Comparison of ENCODE assay signal across 9 mouse cellular contexts in genomic region chr13:95563693-95564092, GRCm38 (mm10). TPM values are rescaled to one million over a fixed set of nuclear protein-coding genes. Genes with fewer than 3 reads are reported as not detected.
DNase-seq lines count a peak whose midpoint lies in the region; ATAC-seq lines count a peak whose summit lies in the region.
"Had no signal": no experiment of that assay in that cellular context is flagged by ENCODE, and none has a peak within 500 bp of the region (broad histone marks: within the 10 kb centered on the region; RNA-seq: fewer than 3 reads in every experiment).

No protein-coding gene starts in this region.

- WGBS in forebrain, embryonic 14.5 days, result 0% methylated on average over 3 of the region's 3 CpGs
- WGBS in hindbrain, embryonic 14.5 days, result under 1% methylated on average over 3 of the region's 3 CpGs

- no peak overlapping the region for H3K4me3 ChIP-seq in forebrain, embryonic 14.5 days (ENCODE audit: low read depth, low read length)
- no peak overlapping the region for H3K4me3 ChIP-seq in hindbrain, embryonic 14.5 days (replicated peaks; ENCODE audit: low read length)
- H3K4me3 ChIP-seq: myocyte had no signal

- H3K4me1 ChIP-seq in forebrain, embryonic 14.5 days (ENCODE audit: control insufficient read depth, insufficient read depth, low read length), result no peaks in the 10 kb centered on the region
- no peaks in the 10 kb centered on the region for H3K4me1 ChIP-seq in hindbrain, embryonic 14.5 days (replicated peaks; ENCODE audit: control insufficient read depth, insufficient read depth, low read length)

- peak; percentile 67 for ATAC-seq in cerebellum, adult (ENCODE audit: insufficient number of reproducible peaks, low FRiP score, low TSS enrichment)
- ATAC-seq in forebrain, embryonic 14.5 days, result peak; percentile 92
- peak; percentile 65 for ATAC-seq in hindbrain, embryonic 14.5 days (ENCODE audit: low FRiP score)

- no peaks in the 10 kb centered on the region for H3K27me3 ChIP-seq in forebrain, embryonic 14.5 days (replicated peaks; ENCODE audit: control insufficient read depth, insufficient read depth, low read length)
- H3K27me3 ChIP-seq in hindbrain, embryonic 14.5 days (ENCODE audit: control insufficient read depth, insufficient read depth, low read length), result no peaks in the 10 kb centered on the region

- H3K36me3 ChIP-seq in forebrain, embryonic 14.5 days (ENCODE audit: control insufficient read depth, insufficient read depth, low read length), result no peaks in the 10 kb centered on the region
- no peaks in the 10 kb centered on the region for H3K36me3 ChIP-seq in hindbrain, embryonic 14.5 days (replicated peaks; ENCODE audit: control insufficient read depth, insufficient read depth)

- no peaks in the 10 kb centered on the region for H3K9me3 ChIP-seq in forebrain, embryonic 14.5 days (replicated peaks; ENCODE audit: control insufficient read depth, low read length)
- H3K9me3 ChIP-seq in hindbrain, embryonic 14.5 days (ENCODE audit: control insufficient read depth, low read length), result no peaks in the 10 kb centered on the region

- H3K27ac ChIP-seq in forebrain, embryonic 14.5 days (ENCODE audit: low read depth, low read length), result no peak overlapping the region
- no peak overlapping the region for H3K27ac ChIP-seq in hindbrain, embryonic 14.5 days

- no peak overlapping the region for H3K4me2 ChIP-seq in forebrain, embryonic 14.5 days (ENCODE audit: low read length)
- H3K4me2 ChIP-seq in hindbrain, embryonic 14.5 days (replicated peaks), result no peak overlapping the region

- peak; percentile 89 for DNase-seq in NIH3T3 (ENCODE audit: low read depth)
- DNase-seq in forebrain, embryonic 14.5 days (ENCODE audit: low spot score), result peak; percentile 88
- DNase-seq in hindbrain, embryonic 14.5 days (ENCODE audit: low spot score), result peak; percentile 94
- peak; percentile 49 to 77 for DNase-seq in layer of hippocampus, postnatal 36 days
- peak; percentile 87 for DNase-seq in lung, postnatal 25 days (ENCODE audit: low spot score)
- peak; percentile 73 for DNase-seq in right cerebral cortex, adult 18-20 months
- peak; percentile 63 for DNase-seq in urinary bladder, postnatal 25 days (ENCODE audit: low spot score)

- no peak overlapping the region for H3K9ac ChIP-seq in forebrain, embryonic 14.5 days (ENCODE audit: low read length)
- no peak overlapping the region for H3K9ac ChIP-seq in hindbrain, embryonic 14.5 days

RNA-seq across cellular contexts. Expression of gene F2rl1, which starts 38.7 kb away (rescaled TPM):
- polyA plus RNA-seq in forebrain, embryonic 14.5 days (2014; fragmentation: Nextera tagmentation; extraction: Ambion mirVana), result 0.17 and 0.30 TPM in 2 replicates
- polyA plus RNA-seq in hindbrain, embryonic 14.5 days (2014; fragmentation: Nextera tagmentation; extraction: Ambion mirVana), result not detected in 2 replicates
- total RNA-seq in layer of hippocampus, postnatal 36 days (2021), result under 1 TPM in 1 of 2 experiments, not detected in 1; 0.30 TPM
- polyA plus RNA-seq: myocyte had no signal

RNA-seq across cellular contexts. Expression of gene F2r, which starts 54.6 kb away (rescaled TPM):
- polyA plus RNA-seq in forebrain, embryonic 14.5 days (2014; fragmentation: Nextera tagmentation; extraction: Ambion mirVana), result 76.2 and 80.5 TPM in 2 replicates
- polyA plus RNA-seq in hindbrain, embryonic 14.5 days (2014; fragmentation: Nextera tagmentation; extraction: Ambion mirVana), result 69.4 and 70.2 TPM in 2 replicates
- 1 to 10 TPM; 4.9 to 5.6 TPM for total RNA-seq in layer of hippocampus, postnatal 36 days (2021)
